Mouse (Mus musculus): Measurements from ENCODE around the gene Hnrnph1.
A peak's percentile ranks its signal among the peaks of the same experiment; 100 is the strongest.
"Not testable (repeated sequence)": the region's sequence is repeated elsewhere in the genome, so short reads cannot be mapped to it uniquely, and the experiment has no call there.

The Hnrnph1 gene

GRCm38 (mm10) chr11:50376911-50377891 lies at the start of gene Hnrnph1:
Gene Hnrnph1, plus strand, starts transcription at chr11:50376990.
- peak; percentile 100 for DNase-seq (ENCODE audit: low read depth, low spot score)

GRCm38 (mm10) chr11:50328075-50328625 lies 48.6 kb upstream of the Hnrnph1 start:
- DNase-seq (ENCODE audit: low read depth, low spot score): no peak

- DNase-seq (ENCODE audit: low read depth, low spot score): no peak
Measured at GRCm38 (mm10) chr11:50329378-50329777, 47.4 kb upstream of the Hnrnph1 start.

GRCm38 (mm10) chr11:50333181-50333580 lies 43.6 kb upstream of the Hnrnph1 start:
- DNase-seq (ENCODE audit: low read depth, low spot score): peak; percentile 16

GRCm38 (mm10) chr11:50336126-50336525 lies 40.7 kb upstream of the Hnrnph1 start:
- DNase-seq (ENCODE audit: low read depth, low spot score): no peak

- no peak for DNase-seq (ENCODE audit: low read depth, low spot score)
Measured at GRCm38 (mm10) chr11:50336891-50337290, 39.9 kb upstream of the Hnrnph1 start.

- DNase-seq (ENCODE audit: low read depth, low spot score): no peak
Measured at GRCm38 (mm10) chr11:50345486-50345885, 31.3 kb upstream of the Hnrnph1 start.

- no peak for DNase-seq (ENCODE audit: low read depth, low spot score)
Measured at GRCm38 (mm10) chr11:50346256-50347032, 30.3 kb upstream of the Hnrnph1 start.

- no peak for DNase-seq (ENCODE audit: low read depth, low spot score)
Measured at GRCm38 (mm10) chr11:50352177-50352576, 24.6 kb upstream of the Hnrnph1 start.

GRCm38 (mm10) chr11:50354162-50354561 lies 22.6 kb upstream of the Hnrnph1 start, which contains the start of gene Cby3:
Gene Cby3, plus strand, starts transcription at chr11:50354462.
- DNase-seq (ENCODE audit: low read depth, low spot score): no peak

GRCm38 (mm10) chr11:50354851-50355250 lies 21.9 kb upstream of the Hnrnph1 start:
- no peak for DNase-seq (ENCODE audit: low read depth, low spot score)

- no peak for DNase-seq (ENCODE audit: low read depth, low spot score)
Measured at GRCm38 (mm10) chr11:50355395-50355794, 21.4 kb upstream of the Hnrnph1 start.

GRCm38 (mm10) chr11:50358950-50359861 lies 17.6 kb upstream of the Hnrnph1 start:
- no peak for DNase-seq (ENCODE audit: low read depth, low spot score)

- DNase-seq (ENCODE audit: low read depth, low spot score): not testable (repeated sequence)
Measured at GRCm38 (mm10) chr11:50361282-50361681, 15.5 kb upstream of the Hnrnph1 start.

GRCm38 (mm10) chr11:50364548-50364947 lies 12.2 kb upstream of the Hnrnph1 start:
- peak; percentile 67 for DNase-seq (ENCODE audit: low read depth, low spot score)

- no peak for DNase-seq (ENCODE audit: low read depth, low spot score)
Measured at GRCm38 (mm10) chr11:50365322-50365721, 11.5 kb upstream of the Hnrnph1 start.

GRCm38 (mm10) chr11:50367531-50367930 lies 9.3 kb upstream of the Hnrnph1 start:
- DNase-seq (ENCODE audit: low read depth, low spot score): no peak

- DNase-seq (ENCODE audit: low read depth, low spot score): peak; percentile 27
Measured at GRCm38 (mm10) chr11:50369360-50369911, 7.4 kb upstream of the Hnrnph1 start.

- DNase-seq (ENCODE audit: low read depth, low spot score): no peak
Measured at GRCm38 (mm10) chr11:50370969-50371368, 5.8 kb upstream of the Hnrnph1 start.

GRCm38 (mm10) chr11:50371399-50371841 lies 5.4 kb upstream of the Hnrnph1 start:
- no peak for DNase-seq (ENCODE audit: low read depth, low spot score)

Measured in skeletal muscle tissue, adult 2 months (tissue).